Mouse (Mus musculus): ENCODE measurements around the gene Prx. TPM values are rescaled to one million over a fixed set of nuclear protein-coding genes. Genes with fewer than 3 reads are reported as not detected.

The Prx gene
- 1.1 and 1.3 TPM in 2 replicates for polyA plus RNA-seq (2015; fragmentation: Nextera tagmentation; extraction: Ambion mirVana)

DNA sequence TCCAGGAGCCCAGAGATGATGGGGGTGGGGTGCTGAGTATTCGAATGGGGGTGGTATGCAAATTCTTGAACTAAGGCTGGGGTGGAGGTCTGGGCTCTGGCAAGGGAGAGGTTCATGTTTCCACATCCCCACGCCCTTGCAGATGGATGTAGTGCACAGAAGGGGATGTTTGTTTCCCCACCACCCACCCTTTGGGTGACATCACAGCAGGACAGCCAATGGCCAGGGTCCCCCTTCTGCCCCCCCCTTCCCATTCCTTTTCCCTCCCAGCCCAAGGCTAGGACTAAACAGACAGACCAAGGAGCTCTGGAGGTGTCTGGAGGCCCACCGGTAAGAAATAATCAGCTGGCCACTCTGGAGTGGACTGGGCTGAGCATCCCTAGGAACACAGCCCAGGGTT is at the start of gene Prx:
Prx (plus strand) TSS at position 289 of the 400 bp plus-strand sequence.
- H3K27me3 ChIP-seq (replicated peaks; ENCODE audit: control insufficient read depth, insufficient read depth, low read length) = no peaks in the 10 kb centered on the region
- no peaks in the 10 kb centered on the region for H3K36me3 ChIP-seq (ENCODE audit: control insufficient read depth, insufficient read depth)
- H3K4me1 ChIP-seq (replicated peaks; ENCODE audit: control insufficient read depth, insufficient read depth, low read length) = no peaks in the 10 kb centered on the region
- H3K9ac ChIP-seq (replicated peaks; ENCODE audit: low read depth, low read length) = no peak within 1 kb of the TSS
- H3K9me3 ChIP-seq (ENCODE audit: control insufficient read depth, low read length) = no peaks in the 10 kb centered on the region
- no peak within 1 kb of the TSS for H3K27ac ChIP-seq (ENCODE audit: low read length)
- no peak for ATAC-seq
- 56% methylated on average over 3 of the region's 3 CpGs for WGBS
- H3K4me2 ChIP-seq (ENCODE audit: low read length) = no peak within 1 kb of the TSS
- H3K4me3 ChIP-seq (replicated peaks; ENCODE audit: low read length) = no peak within 1 kb of the TSS

GRCm38 (mm10) chr7:27451359-27451758 is 47.8 kb upstream of the Prx start:
- Histone ChIP-seq H3K27ac (ENCODE audit: low read length) (no peak overlapping the region), H3K27me3 (replicated peaks; ENCODE audit: control insufficient read depth, insufficient read depth, low read length) (no peaks in the 10 kb centered on the region), H3K9me3 (ENCODE audit: control insufficient read depth, low read length) (no peaks in the 10 kb centered on the region), H3K9ac (replicated peaks; ENCODE audit: low read depth, low read length) (no peak overlapping the region), H3K4me3 (replicated peaks; ENCODE audit: low read length) (no peak overlapping the region), H3K36me3 (ENCODE audit: control insufficient read depth, insufficient read depth) (no peaks in the 10 kb centered on the region), H3K4me2 (ENCODE audit: low read length) (no peak overlapping the region), H3K4me1 (replicated peaks; ENCODE audit: control insufficient read depth, insufficient read depth, low read length) (peaks cover 17% of the 10 kb centered on the region)
- 98% methylated on average over 2 of the region's 2 CpGs for WGBS
- ATAC-seq = no peak

DNA sequence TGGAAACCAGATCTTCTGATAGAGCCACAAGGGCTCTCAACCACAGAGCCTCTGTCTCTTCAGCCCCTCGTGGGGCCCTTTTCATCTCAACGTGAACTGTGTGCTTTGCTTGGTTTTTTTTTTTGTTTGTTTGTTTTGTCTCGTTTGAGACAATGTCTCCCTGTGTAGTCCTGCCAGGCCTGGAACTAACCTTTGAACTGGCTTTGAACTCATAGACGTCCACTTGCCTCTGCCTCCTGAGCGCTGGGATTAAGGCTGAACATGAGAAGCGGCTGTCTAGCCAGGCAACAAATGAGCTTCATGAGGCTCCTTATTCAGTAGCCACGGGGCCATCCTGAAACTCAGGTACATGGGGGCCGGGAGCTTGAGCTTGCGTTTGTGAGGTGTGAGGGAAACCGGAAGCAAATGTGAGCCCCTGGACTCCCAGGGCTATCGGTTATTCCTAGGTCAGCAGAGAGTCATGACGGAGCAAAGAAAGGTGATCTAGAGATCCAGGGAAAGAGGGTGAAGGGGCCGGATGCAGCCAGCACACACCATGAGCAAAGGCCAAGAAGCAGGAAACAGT is 46.8 kb upstream of the Prx start:
- no peaks in the 10 kb centered on the region for H3K36me3 ChIP-seq (ENCODE audit: control insufficient read depth, insufficient read depth)

GRCm38 (mm10) chr7:27454461-27455121 is 44.5 kb upstream of the Prx start:
- H3K27me3 ChIP-seq (replicated peaks; ENCODE audit: control insufficient read depth, insufficient read depth, low read length) = no peaks in the 10 kb centered on the region
- no peak overlapping the region for H3K27ac ChIP-seq (ENCODE audit: low read length)
- no peak overlapping the region for H3K9ac ChIP-seq (replicated peaks; ENCODE audit: low read depth, low read length)
- no peak overlapping the region for H3K4me2 ChIP-seq (ENCODE audit: low read length)
- H3K4me1 ChIP-seq (replicated peaks; ENCODE audit: control insufficient read depth, insufficient read depth, low read length) = no peaks in the 10 kb centered on the region
- no peaks in the 10 kb centered on the region for H3K36me3 ChIP-seq (ENCODE audit: control insufficient read depth, insufficient read depth)
- no peak overlapping the region for H3K4me3 ChIP-seq (replicated peaks; ENCODE audit: low read length)
- WGBS = 80% methylated on average over 10 of the region's 10 CpGs
- no peak for ATAC-seq
- H3K9me3 ChIP-seq (ENCODE audit: control insufficient read depth, low read length) = no peaks in the 10 kb centered on the region

More for the DNA sequence above, 46.8 kb upstream of the Prx start:
- ATAC-seq = no peak
- Histone ChIP-seq H3K27me3 (replicated peaks; ENCODE audit: control insufficient read depth, insufficient read depth, low read length) (no peaks in the 10 kb centered on the region), H3K9ac (replicated peaks; ENCODE audit: low read depth, low read length) (no peak overlapping the region), H3K4me3 (replicated peaks; ENCODE audit: low read length) (no peak overlapping the region), H3K27ac (ENCODE audit: low read length) (no peak overlapping the region), H3K4me2 (ENCODE audit: low read length) (no peak overlapping the region), H3K9me3 (ENCODE audit: control insufficient read depth, low read length) (no peaks in the 10 kb centered on the region), H3K4me1 (replicated peaks; ENCODE audit: control insufficient read depth, insufficient read depth, low read length) (peaks cover 9% of the 10 kb centered on the region)
- 57% methylated on average over 13 of the region's 13 CpGs for WGBS

DNA sequence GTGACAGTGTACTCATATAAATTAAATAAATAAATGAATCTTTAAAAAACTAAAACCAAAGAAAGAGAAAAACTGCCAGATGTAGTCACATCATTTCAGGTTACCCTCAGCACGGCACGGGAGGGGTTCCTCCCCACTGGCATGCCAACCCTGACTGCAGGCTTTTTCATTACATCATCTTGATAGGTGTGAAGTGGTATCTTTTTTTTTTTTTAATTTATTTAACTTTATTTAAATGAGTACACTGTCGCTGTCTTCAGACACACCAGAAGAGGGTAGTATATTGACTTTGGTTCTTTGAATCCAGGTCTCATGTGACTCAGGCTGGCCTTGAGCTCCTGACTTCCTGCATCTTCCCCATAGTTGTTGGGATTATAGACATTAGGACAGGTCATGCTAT is 43.9 kb upstream of the Prx start:
- H3K27me3 ChIP-seq (replicated peaks; ENCODE audit: control insufficient read depth, insufficient read depth, low read length) = no peaks in the 10 kb centered on the region
- no peaks in the 10 kb centered on the region for H3K36me3 ChIP-seq (ENCODE audit: control insufficient read depth, insufficient read depth)
- no peak for ATAC-seq
- H3K4me3 ChIP-seq (replicated peaks; ENCODE audit: low read length) = no peak overlapping the region
- no peaks in the 10 kb centered on the region for H3K9me3 ChIP-seq (ENCODE audit: control insufficient read depth, low read length)
- H3K4me1 ChIP-seq (replicated peaks; ENCODE audit: control insufficient read depth, insufficient read depth, low read length) = no peaks in the 10 kb centered on the region
- no peak overlapping the region for H3K9ac ChIP-seq (replicated peaks; ENCODE audit: low read depth, low read length)
- WGBS = 91% methylated on average over 3 of the region's 3 CpGs
- no peak overlapping the region for H3K4me2 ChIP-seq (ENCODE audit: low read length)
- H3K27ac ChIP-seq (ENCODE audit: low read length) = no peak overlapping the region

DNA sequence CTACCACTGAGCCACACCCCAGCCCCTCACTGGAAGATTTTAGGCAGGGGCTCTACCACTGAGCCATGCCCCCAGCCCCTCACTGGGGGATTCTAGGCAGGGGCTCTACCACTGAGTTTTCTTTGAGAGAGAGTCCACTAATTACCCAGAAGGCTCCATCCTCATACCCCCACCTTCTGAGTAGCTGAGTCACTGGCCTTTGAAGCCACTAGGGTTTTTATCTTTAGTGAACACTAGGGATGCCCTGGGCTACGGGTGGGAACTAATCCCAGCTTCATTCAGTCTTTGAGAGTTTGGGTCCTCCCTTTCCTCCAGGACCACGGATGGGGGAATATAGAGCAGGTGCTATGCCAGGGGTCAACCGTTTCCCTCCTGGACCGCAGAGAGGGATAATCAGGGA is 40.5 kb upstream of the Prx start:
- no peak for ATAC-seq
- Histone ChIP-seq H3K36me3 (ENCODE audit: control insufficient read depth, insufficient read depth) (no peaks in the 10 kb centered on the region), H3K9ac (replicated peaks; ENCODE audit: low read depth, low read length) (no peak overlapping the region), H3K27me3 (replicated peaks; ENCODE audit: control insufficient read depth, insufficient read depth, low read length) (no peaks in the 10 kb centered on the region), H3K9me3 (ENCODE audit: control insufficient read depth, low read length) (no peaks in the 10 kb centered on the region), H3K4me2 (ENCODE audit: low read length) (no peak overlapping the region), H3K4me1 (replicated peaks; ENCODE audit: control insufficient read depth, insufficient read depth, low read length) (no peaks in the 10 kb centered on the region), H3K27ac (ENCODE audit: low read length) (no peak overlapping the region), H3K4me3 (replicated peaks; ENCODE audit: low read length) (no peak overlapping the region)
- WGBS = 79% methylated on average over 4 of the region's 4 CpGs

GRCm38 (mm10) chr7:27459640-27460039 is 39.5 kb upstream of the Prx start:
- Histone ChIP-seq H3K36me3 (ENCODE audit: control insufficient read depth, insufficient read depth) (no peaks in the 10 kb centered on the region), H3K9ac (replicated peaks; ENCODE audit: low read depth, low read length) (no peak overlapping the region), H3K4me3 (replicated peaks; ENCODE audit: low read length) (no peak overlapping the region), H3K27ac (ENCODE audit: low read length) (no peak overlapping the region), H3K4me1 (replicated peaks; ENCODE audit: control insufficient read depth, insufficient read depth, low read length) (no peaks in the 10 kb centered on the region), H3K9me3 (ENCODE audit: control insufficient read depth, low read length) (no peaks in the 10 kb centered on the region), H3K4me2 (ENCODE audit: low read length) (no peak overlapping the region), H3K27me3 (replicated peaks; ENCODE audit: control insufficient read depth, insufficient read depth, low read length) (no peaks in the 10 kb centered on the region)
- WGBS = 92% methylated on average over 5 of the region's 5 CpGs
- no peak for ATAC-seq

GRCm38 (mm10) chr7:27460477-27460876 is 38.6 kb upstream of the Prx start:
- Histone ChIP-seq H3K9ac (replicated peaks; ENCODE audit: low read depth, low read length) (no peak overlapping the region), H3K27me3 (replicated peaks; ENCODE audit: control insufficient read depth, insufficient read depth, low read length) (no peaks in the 10 kb centered on the region), H3K36me3 (ENCODE audit: control insufficient read depth, insufficient read depth) (no peaks in the 10 kb centered on the region), H3K4me1 (replicated peaks; ENCODE audit: control insufficient read depth, insufficient read depth, low read length) (no peaks in the 10 kb centered on the region), H3K4me3 (replicated peaks; ENCODE audit: low read length) (no peak overlapping the region), H3K4me2 (ENCODE audit: low read length) (no peak overlapping the region), H3K27ac (ENCODE audit: low read length) (no peak overlapping the region), H3K9me3 (ENCODE audit: control insufficient read depth, low read length) (no peaks in the 10 kb centered on the region)
- ATAC-seq = no peak
- WGBS = 92% methylated on average over 6 of the region's 6 CpGs

GRCm38 (mm10) chr7:27467648-27468047 is 31.5 kb upstream of the Prx start:
- 29% methylated on average over 4 of the region's 4 CpGs for WGBS
- ATAC-seq = no peak
- Histone ChIP-seq H3K27me3 (replicated peaks; ENCODE audit: control insufficient read depth, insufficient read depth, low read length) (no peaks in the 10 kb centered on the region), H3K4me2 (ENCODE audit: low read length) (no peak overlapping the region), H3K4me3 (replicated peaks; ENCODE audit: low read length) (no peak overlapping the region), H3K36me3 (ENCODE audit: control insufficient read depth, insufficient read depth) (no peaks in the 10 kb centered on the region), H3K9ac (replicated peaks; ENCODE audit: low read depth, low read length) (no peak overlapping the region), H3K9me3 (ENCODE audit: control insufficient read depth, low read length) (no peaks in the 10 kb centered on the region), H3K27ac (ENCODE audit: low read length) (no peak overlapping the region), H3K4me1 (replicated peaks; ENCODE audit: control insufficient read depth, insufficient read depth, low read length) (peaks cover 5% of the 10 kb centered on the region)
